Mouse (Mus musculus) limb, embryonic 10.5 days (tissue): ENCODE data around the gene Nfam1. TPM values are rescaled to one million over a fixed set of nuclear protein-coding genes. Genes with fewer than 3 reads are reported as not detected.

Source experiments
- microRNA-seq: library from miRNA; unstranded; fragments of <30 nt; microRNA quantifications from one replicate; pipeline ENCODE4, GENCODE M21; 2017
- polyA plus RNA-seq: library from polyadenylated mRNA; unstranded; fragments of >200 nt; fragmentation: Nextera tagmentation; extraction: Ambion mirVana; gene quantifications from 2 replicates; pipeline ENCODE4 v1.2.1, GENCODE M21; 2016

Nfam1 gene
- polyA plus RNA-seq, 1 experiment from 2014 or later = 2.6 TPM

Small RNA genes lying within 50 kb of the gene (microRNA-seq; reads per million reads assigned to microRNA genes)
- gene Mir3080 = 18.2 reads per million, percentile 28 among the genes with 10 or more reads in this experiment

Other genes starting within 250 kb of the Nfam1 start
- not detected in 2 replicates for gene Cyp2d26, start 239.0 kb downstream of the Nfam1 start, polyA plus RNA-seq
- gene Tcf20, start 45.4 kb downstream of the Nfam1 start, polyA plus RNA-seq = 8.1 and 8.3 TPM in 2 replicates
- 42.8 and 49.1 TPM in 2 replicates for gene Serhl, start 56.2 kb upstream of the Nfam1 start, polyA plus RNA-seq
- gene Rrp7a, start 89.5 kb upstream of the Nfam1 start, polyA plus RNA-seq = 66.9 and 76.5 TPM in 2 replicates
- gene Poldip3, start 116.1 kb upstream of the Nfam1 start, polyA plus RNA-seq = 183 and 193 TPM in 2 replicates
- 163 and 174 TPM in 2 replicates for gene Cyb5r3, start 139.3 kb upstream of the Nfam1 start, polyA plus RNA-seq
- not detected in 2 replicates for gene A4galt, start 218.5 kb upstream of the Nfam1 start, polyA plus RNA-seq